Mouse (Mus musculus) megakaryocyte, adult 5-6 weeks (primary cell): ENCODE data around the gene Gnat2. TPM values are rescaled to one million over a fixed set of nuclear protein-coding genes. Genes with fewer than 3 reads are reported as not detected.
A peak's percentile ranks its signal among the peaks of the same experiment; 100 is the strongest.

Experiments used
- ATAC-seq: 2 replicates; pipeline ENCODE4 v1.8.0; 2016; ENCODE audit warnings: mild to moderate bottlenecking, inconsistent platforms; ENCODE audit not compliant: poor library complexity, severe bottlenecking
- total RNA-seq, 2 experiments: library from RNA; stranded (forward) in 1 of 2; stranded (reverse) in 1 of 2; fragments of 153-499, 151-499 nt in 1 of 2; fragments of 221-1000, 200-1000 nt in 1 of 2; gene quantifications; 2 replicates each; pipeline versions ENCODE4 v1.2.3 to v1.2.4; 2015 to 2017

Gene Gnat2
- total RNA-seq, 2 experiments from 2014 or later, result not detected

GRCm38 (mm10) chr3:108084767-108085270 is 7.8 kb upstream of the Gnat2 start:
- ATAC-seq, result peak; percentile 6; the same call in 1 of the 2 replicates

DNA sequence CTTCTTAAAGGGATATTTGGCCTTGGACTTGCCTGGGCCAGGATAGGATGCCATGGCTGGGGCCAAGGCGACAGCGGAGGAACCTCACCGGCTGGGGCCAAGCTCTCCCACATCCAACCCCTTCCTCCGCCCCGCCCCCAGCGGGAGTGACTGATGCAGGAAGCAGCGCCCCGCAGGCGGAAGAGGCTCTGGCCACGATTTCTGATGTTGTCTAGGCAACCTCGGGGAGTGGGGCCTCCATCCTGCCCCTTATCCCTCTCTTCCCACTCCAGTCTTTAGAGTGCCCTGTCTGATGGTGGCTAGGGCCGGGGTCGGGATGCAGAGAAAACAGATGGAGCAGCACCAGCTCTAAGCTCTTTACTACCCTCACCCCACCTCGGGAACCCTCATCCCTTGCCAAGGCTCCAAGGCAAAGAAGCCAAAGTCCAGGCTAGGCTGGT is 7.3 kb upstream of the Gnat2 start:
- peak; percentile 86 for ATAC-seq

GRCm38 (mm10) chr3:108085721-108086469 is 6.7 kb upstream of the Gnat2 start:
- peak; percentile 17 for ATAC-seq

DNA sequence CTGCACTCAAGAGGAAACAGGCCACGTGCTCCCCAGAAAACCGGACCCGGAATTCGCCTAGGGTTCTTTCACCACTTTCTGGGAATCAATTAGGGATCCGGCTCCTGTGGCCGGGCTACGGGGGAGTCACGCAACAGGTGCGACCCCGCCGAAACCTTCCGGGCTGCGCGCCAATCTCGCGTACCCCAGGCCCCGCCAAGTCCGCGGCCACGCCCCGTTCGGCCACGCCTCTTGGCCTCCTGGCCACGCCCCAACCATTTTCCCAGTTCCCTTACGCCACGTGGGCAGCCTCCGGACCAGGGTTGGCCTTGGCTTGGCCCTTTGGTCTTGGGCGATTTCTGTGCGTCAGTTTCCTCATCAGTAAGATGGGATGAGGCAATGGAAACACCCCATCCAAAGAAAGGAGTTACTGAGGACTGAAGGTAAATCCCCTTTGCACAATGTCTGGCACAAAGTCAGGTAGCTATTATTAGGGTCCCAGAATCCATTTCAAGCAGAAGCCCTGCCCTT is 6.1 kb upstream of the Gnat2 start, which contains the start of gene Ampd2:
Ampd2 (minus strand) TSS at position 182 of the 510 bp plus-strand sequence.
- peak; percentile 56 for ATAC-seq

- no peak for ATAC-seq
Observed at GRCm38 (mm10) chr3:108087329-108087728, 5.3 kb upstream of the Gnat2 start.

DNA sequence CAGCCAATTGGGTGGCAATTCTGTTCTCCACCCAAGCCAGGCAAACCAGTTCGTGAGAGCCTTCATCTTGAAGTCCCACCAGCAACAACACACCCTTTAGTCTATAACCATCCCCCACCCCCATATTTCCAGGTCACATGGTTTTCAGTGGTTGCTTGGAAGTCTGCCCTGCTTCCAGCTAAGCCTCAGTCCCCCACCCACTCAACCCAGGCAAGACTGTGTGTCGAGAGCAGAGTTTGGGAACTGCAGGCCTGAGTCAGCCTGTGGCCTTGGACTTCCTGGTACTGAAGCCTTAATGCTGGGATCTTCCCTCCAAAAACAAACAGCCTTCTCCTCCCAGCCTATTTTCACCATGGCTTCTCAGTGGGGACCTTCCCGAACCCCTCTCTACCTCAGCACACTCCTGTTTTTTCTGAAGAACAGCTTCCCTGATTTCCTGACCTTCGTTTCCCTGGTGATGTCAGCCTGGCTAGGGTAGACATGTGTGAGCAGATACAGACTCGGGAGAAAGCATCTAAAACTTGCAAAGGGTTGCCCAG is 3.7 kb upstream of the Gnat2 start:
- no peak for ATAC-seq

DNA sequence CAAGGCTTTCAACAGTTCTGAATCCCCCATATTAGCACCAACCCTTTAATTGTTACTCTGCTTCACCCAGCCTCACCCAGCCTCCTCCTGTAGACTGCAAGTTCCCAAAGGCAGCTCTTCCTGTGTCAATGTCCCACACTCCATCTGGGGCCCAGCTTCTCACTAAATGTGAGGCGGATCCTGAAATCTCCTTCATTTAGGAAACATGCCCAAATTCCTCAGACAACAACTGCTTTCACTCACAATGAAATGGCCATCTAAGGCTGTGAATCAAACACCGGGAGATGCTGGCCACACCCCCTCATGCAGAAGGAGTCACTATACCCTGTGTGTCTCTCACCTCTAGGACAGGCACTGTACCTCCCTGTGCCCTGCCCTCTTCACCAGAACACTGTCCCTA is 2.7 kb upstream of the Gnat2 start:
- no peak for ATAC-seq

- no peak for ATAC-seq
Observed at GRCm38 (mm10) chr3:108090561-108090960, 2.0 kb upstream of the Gnat2 start.

DNA sequence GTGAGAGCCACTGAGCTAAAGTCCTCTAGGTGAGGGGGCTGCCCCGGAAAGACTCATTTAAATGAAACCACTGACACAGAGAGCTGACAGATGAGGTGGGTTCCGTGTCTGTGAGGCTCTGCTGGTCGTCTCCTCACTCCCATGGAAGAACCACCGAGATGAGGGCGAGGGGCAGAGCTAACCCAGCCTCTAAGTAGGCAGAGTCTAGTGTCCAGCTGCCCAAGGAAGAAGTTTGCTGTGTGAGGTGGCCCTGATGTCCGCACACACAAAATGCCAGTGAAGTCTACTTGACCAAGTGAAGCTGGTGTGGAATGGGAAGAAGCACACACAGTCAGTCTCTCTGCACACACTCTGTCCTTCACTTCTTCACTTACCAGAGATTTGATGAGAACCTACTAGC is 559 bp upstream of the Gnat2 start:
- no peak for ATAC-seq

- ATAC-seq, result peak; percentile 69
Observed at GRCm38 (mm10) chr3:108093306-108093705, 717 bp downstream of the Gnat2 start.

DNA sequence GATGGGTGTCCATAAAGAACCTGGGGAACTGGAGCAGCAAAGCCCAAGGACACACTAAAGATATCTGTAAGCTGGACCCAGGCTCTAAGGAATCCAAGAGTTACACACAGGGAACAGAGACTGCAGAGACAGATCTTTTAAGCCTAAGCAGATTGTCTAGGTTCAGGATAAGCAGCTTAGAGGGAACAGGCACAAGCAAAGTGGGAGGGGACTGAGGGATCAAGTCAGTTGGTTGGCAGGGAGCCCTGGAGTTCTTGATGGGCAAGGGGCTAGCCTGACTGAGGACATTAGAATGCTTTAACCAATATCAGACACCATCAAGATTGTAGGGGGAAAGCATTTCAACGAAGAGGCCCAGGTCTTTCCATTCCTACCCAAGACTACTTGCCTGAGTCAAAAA is 1.6 kb downstream of the Gnat2 start:
- no peak for ATAC-seq

DNA sequence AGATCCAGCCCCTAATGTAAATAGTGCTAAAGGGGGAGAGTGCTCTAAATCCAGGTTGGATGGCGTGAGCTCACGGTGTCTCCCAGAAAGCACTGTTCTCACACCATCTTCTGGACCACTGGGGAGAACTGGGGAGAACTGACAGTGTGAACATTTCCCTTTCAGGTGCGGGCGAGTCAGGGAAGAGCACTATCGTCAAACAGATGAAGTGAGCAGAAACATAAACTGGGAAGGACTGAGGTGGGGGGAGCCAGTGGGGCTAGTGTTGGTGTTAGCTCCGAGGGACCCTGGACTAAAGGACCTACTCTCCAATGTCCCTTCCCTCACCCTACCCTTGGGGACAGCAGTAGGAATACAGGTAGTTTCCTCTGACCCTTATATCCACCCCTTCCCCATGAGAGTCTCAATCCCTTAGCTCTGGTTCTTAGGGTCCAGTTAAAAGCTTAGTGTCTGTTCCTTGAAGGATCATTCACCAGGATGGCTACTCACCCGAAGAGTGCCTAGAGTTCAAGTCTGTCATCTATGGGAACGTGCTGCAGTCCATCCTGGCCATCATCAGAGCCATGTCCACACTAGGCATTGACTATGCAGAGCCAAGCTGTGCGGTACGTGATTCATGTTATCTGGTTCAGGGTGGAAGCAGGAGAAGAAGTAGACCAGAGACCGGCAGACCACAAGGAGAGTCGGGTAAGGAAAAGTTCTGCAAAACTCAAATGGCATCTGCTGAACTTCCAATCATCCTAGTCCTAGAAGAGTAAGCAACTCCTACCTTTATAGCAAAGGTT is 2.6 kb downstream of the Gnat2 start:
- ATAC-seq, result no peak

GRCm38 (mm10) chr3:108096226-108096625 is 3.6 kb downstream of the Gnat2 start:
- peak; percentile 46 for ATAC-seq

DNA sequence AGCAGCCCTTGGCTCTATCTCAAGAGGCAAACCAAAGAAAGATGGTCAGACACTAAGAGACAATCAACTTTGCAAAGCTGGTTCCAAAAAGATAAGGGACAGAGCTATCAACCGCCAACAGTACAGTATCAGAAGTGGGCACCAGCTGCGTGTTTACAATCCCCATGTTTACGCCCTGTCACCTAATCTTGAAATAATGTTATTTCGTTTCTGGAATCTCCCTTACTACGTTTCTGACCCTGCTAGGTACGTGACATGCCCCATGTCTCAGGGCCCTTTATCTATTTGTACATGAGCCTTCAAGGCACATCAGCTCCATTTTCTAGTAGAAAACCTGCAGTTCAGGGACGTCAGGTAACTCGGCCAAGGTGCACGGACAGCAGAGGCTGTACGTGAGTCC is 4.1 kb downstream of the Gnat2 start:
- ATAC-seq, result 0 out of 2 replicates have a peak, but pooled peaks have one; percentile 5

DNA sequence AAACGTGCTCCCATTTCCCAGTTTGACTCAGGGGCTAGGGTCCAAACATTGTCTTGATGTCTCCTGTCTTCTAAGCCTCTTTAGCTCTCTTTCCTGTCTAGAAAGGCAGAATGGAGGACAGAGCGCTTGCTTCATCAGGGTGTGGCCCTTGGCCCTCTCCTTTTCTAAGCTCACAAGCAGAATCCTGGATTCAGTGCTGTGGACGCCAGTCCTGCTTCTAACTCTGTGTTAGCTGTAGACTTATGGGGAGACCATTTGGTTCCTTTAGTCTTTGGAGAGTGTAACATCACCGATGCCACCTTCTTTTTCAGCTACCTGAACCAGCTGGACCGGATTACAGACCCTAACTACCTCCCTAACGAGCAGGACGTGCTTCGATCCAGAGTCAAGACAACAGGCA is 5.1 kb downstream of the Gnat2 start:
- no peak for ATAC-seq

DNA sequence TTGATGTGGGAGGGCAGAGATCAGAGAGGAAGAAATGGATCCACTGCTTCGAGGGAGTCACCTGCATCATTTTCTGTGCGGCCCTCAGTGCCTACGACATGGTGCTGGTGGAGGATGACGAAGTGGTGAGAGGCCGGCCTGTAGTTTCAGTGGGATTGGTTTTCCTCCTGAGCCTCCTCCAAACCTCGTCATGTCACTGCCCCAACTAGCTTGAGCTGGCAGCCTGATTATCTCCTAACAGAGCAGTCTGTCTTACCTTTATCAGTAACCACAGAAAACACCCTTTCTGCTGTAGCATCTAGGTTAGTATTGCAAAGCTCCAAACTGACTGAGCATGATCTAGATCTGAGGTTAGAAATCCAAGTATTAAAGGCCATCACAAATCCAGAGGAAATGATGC is 5.7 kb downstream of the Gnat2 start:
- ATAC-seq, result no peak

DNA sequence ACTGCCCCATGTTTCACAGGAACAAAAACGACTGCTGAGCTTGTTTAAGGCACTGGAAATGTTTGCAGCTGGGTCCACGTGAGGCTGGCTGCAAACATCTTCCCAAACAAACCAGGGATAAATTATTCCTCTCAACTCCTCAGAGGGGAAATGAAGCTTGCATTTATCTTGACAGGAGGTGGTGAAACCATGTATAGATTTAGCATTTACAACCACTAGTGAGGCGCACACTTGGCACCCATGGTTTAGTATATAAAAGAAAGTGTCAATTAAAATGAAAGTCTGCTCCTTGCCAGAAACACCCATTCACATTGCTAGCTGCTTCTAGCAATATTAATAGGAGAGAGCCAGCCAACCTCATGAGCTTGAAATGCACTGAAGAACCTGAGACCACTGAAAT is 9.0 kb downstream of the Gnat2 start:
- ATAC-seq, result no peak

DNA sequence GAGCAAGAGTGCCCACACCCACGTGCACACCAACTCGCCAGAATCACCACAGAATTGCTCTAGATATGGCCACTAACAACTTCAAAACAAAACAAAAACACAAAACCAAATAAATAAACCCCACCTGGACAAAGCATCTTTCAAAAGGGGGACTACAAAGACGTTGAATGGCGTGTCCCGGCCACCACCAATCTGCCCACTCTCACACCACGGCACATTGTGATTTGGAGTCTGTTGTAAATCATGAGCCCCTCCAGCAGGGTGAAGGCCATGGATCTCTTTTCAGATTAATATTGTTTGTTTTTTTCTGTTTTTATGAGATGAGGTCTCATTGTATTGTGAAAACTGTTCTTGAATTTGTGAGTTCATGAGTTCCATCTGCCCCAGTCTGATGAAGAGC is 9.5 kb downstream of the Gnat2 start:
- no peak for ATAC-seq

- ATAC-seq, result no peak
Observed at GRCm38 (mm10) chr3:108105281-108105680, 12.7 kb downstream of the Gnat2 start.

- ATAC-seq, result no peak
Observed at GRCm38 (mm10) chr3:108111320-108111719, 18.7 kb downstream of the Gnat2 start.

DNA sequence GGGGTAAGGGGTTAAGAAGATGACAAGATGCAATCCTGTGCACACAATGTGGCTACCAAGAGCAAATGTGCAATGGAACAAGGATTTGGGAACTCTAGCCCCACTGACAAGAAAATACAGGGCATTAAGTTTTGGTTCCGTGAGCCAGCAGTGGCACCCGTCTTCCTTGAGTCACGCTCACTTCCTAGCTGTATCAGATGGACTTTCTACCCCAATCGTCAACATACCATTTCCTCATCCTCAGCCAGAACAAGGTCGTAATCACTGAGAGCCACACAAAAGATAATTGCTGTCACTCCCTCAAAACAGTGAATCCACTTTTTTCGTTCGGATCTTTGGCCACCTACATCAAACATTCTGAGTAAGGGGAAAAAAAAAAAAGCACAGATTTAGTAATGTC is 19.7 kb downstream of the Gnat2 start:
- ATAC-seq, result no peak
